Mouse (Mus musculus): ENCODE data around the gene Prdm1. TPM values are rescaled to one million over a fixed set of nuclear protein-coding genes. Genes with fewer than 3 reads are reported as not detected.
A peak's percentile ranks its signal among the peaks of the same experiment; 100 is the strongest.

Gene Prdm1
- total and polyA plus RNA-seq, 3 experiments, result 4.7 to 13.6 (median 8.0) TPM

DNA sequence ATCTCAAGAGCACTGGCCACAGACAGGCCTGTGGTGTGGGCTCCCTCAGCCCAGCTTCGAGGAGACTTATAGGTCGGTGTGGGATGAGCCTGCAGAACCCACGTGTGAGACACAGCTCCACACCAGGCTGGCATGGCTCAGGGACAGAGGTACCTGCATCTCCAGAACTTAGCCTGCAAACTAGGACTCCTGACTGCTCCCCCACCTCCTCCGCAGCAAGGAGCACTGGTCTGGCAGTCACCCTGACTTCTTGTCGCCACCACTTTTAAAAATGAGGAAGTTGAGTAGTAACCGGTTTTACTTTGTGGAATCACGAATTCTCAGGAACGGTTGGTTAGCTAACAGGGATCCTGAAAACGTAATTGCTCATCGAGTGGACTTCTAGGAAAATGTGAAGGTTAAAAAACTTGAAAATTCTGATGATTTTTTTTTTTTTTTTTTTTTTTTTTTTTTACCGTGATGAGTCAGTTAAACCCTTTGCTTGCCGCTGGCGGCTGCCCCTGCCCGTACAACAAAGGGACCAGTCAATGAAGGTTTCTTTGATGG, 10.8 kb upstream of the Prdm1 start:
- in situ Hi-C loops (cut with MboI; ENCODE audit: low pct_ligation_motif_present, low pct_unique_long_range_greater_than_20kb, low sequenced_read_pairs) (no loop called here), dilution Hi-C loops (cut with MboI; ENCODE audit: extremely low pct_ligation_motif_present, extremely low pct_unique_long_range_greater_than_20kb, low sequenced_read_pairs) (no loop called here)
- no peaks in the 10 kb centered on the region for H3K27me3 ChIP-seq (replicated peaks)
- peak; percentile 24 for DNase-seq (ENCODE audit: extremely low read depth)
- H3K9me3 ChIP-seq (replicated peaks; ENCODE audit: low read length), result peaks cover 2% of the 10 kb centered on the region
- no peaks in the 10 kb centered on the region for H3K36me3 ChIP-seq (replicated peaks in 1 of 2; ENCODE audit: control insufficient read depth in 1 of 2, insufficient read depth in 1 of 2, low read length in 1 of 2)
- no peaks in the 10 kb centered on the region for H3K79me2 ChIP-seq (replicated peaks; ENCODE audit: control insufficient read depth, extremely low read depth, insufficient read depth, poor library complexity, severe bottlenecking)
- H3K27ac ChIP-seq (ENCODE audit: insufficient read depth, low read depth), result no peak overlapping the region
- H3K4me1 ChIP-seq (ENCODE audit: control insufficient read depth in 1 of 2, insufficient read depth in 2 of 2), result peaks cover 2 to 20% of the 10 kb centered on the region in 2 experiments
- TF ChIP-seq POLR2AphosphoS2 (IDR thresholded peaks at IDR 0.05; ENCODE audit: low read depth, low read length) (no peak), IRF4 (IDR thresholded peaks at IDR 0.05; ENCODE audit: low read depth, low read length) (peak; percentile 53), PAX5 (IDR thresholded peaks at IDR 0.05; ENCODE audit: low read length) (no peak), JUN (IDR thresholded peaks at IDR 0.05; ENCODE audit: insufficient read depth, low read depth, low read length) (peak; percentile 45; the same call in 1 of the 2 replicates), ETS1 (conservative IDR thresholded peaks at IDR 0.05; ENCODE audit: low read depth, low read length) (no peak), UBTF (IDR thresholded peaks at IDR 0.05; ENCODE audit: low read depth, low read length) (no peak), SIN3A (IDR thresholded peaks at IDR 0.05; ENCODE audit: low read length) (no peak), RCOR1 (conservative IDR thresholded peaks at IDR 0.05; ENCODE audit: low read depth, low read length) (no peak; the same call in 1 of the 2 replicates), MAFK (IDR thresholded peaks at IDR 0.05; ENCODE audit: insufficient replicate concordance, low read length) (peak; percentile 60; the same call in 1 of the 2 replicates), MEF2A (IDR thresholded peaks at IDR 0.05; ENCODE audit: borderline replicate concordance, low read depth, low read length) (no peak; the same call in 1 of the 2 replicates), TCF12 (IDR thresholded peaks at IDR 0.05; ENCODE audit: low read depth, low read length) (no peak), NELFE (IDR thresholded peaks at IDR 0.05; ENCODE audit: low read depth, low read length) (no peak), TBP (conservative IDR thresholded peaks at IDR 0.05; ENCODE audit: low read depth, low read length) (no peak), GABPA (IDR thresholded peaks at IDR 0.05; ENCODE audit: insufficient replicate concordance, low read depth, low read length) (no peak), USF1 (IDR thresholded peaks at IDR 0.05; ENCODE audit: low read depth, low read length) (no peak), BHLHE40 (IDR thresholded peaks at IDR 0.05; ENCODE audit: low read depth, low read length) (no peak), SMC3 (IDR thresholded peaks at IDR 0.05; ENCODE audit: low read depth, low read length) (0 out of 2 replicates have a peak, but pooled peaks have one; percentile 4), MAX (IDR thresholded peaks at IDR 0.05; ENCODE audit: low read length) (peak; percentile 20; the same call in 1 of the 2 replicates), ZKSCAN1 (IDR thresholded peaks at IDR 0.05; ENCODE audit: borderline replicate concordance, low read depth, low read length) (no peak), CHD1 (IDR thresholded peaks at IDR 0.05; ENCODE audit: low read depth, low read length) (no peak), EP300 (IDR thresholded peaks at IDR 0.05; ENCODE audit: low read length) (peak; percentile 73), ZNF384 (IDR thresholded peaks at IDR 0.05; ENCODE audit: low read depth, low read length) (peak; percentile 96), ELF1 (IDR thresholded peaks at IDR 0.05; ENCODE audit: low read depth, low read length) (peak; percentile 44; the same call in 1 of the 2 replicates), CTCF (conservative IDR thresholded peaks at IDR 0.05 in 1 of 2, IDR thresholded peaks at IDR 0.05 in 1 of 2; ENCODE audit: low read depth in 2 of 2, low read length in 2 of 2) (no peak), JUND (conservative IDR thresholded peaks at IDR 0.05; ENCODE audit: low read depth, low read length) (peak; percentile 49; the same call in 1 of the 2 replicates)
- H3K9ac ChIP-seq (ENCODE audit: insufficient read depth, low read depth), result no peak overlapping the region
- H3K4me3 ChIP-seq (replicated peaks in 1 of 3; ENCODE audit: low read depth in 2 of 3, low read length in 2 of 3, poor library complexity in 1 of 3), result no peak overlapping the region
- H3K4me2 ChIP-seq (ENCODE audit: insufficient read depth, low read depth, poor library complexity, severe bottlenecking), result peak overlapping the region; percentile 23
